Mouse (Mus musculus): Measurements from ENCODE around the gene Itga5. TPM values are rescaled to one million over a fixed set of nuclear protein-coding genes. Genes with fewer than 3 reads are reported as not detected.
A peak's percentile ranks its signal among the peaks of the same experiment; 100 is the strongest.
"Not testable (repeated sequence)": the region's sequence is repeated elsewhere in the genome, so short reads cannot be mapped to it uniquely, and the experiment has no call there.

The Itga5 gene
- total RNA-seq (2021) = 10 to 100 TPM; 46.1 to 47.1 TPM

DNA sequence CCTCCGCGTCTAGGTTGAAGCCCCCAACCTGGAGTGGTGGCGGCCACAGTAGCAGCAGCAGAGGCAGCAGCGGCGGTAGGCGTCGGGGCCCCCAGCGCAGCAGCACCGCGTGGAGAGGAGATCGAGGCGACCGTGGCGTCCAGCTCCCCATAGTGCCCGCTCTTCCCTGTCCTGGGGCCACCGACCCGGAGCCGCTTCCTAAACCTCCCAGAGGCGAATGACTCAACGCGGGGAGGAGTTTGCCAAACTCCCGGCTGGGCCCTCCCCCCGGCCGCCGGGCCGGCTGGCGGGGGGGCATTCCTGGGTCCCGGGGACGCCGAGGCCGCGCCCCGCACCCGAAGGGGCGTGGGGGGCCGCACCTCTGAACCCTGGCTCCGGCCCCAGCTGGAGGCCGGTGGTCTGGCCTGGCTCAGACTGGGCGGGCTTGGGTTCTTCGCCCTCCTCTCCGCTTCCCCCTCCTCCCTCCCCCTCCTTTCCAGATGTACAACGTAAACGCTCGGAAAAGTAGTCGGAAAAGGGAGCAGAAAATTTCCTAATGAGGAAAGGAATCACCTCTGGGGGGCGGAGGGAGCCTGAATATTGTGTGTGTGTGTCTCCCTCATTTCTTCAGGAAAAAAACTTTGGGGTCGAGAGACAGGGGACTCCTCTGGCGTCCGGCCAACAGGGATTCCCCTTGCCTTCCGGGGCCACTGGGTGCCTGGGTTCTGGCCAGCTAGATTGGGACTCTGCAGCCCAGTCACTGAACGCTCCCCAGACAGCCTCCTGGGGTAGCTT, at the start of gene Itga5:
Itga5 (minus strand) TSS at position 388 of the 774 bp plus-strand sequence.
- intact Hi-C loops (cut with DNase I) = loop anchor here (2.0 kb wide), 1 partner anchor 16 kb away; no protein-coding TSS in a partner anchor
- DNase-seq = peak; percentile 85 to 92

DNA sequence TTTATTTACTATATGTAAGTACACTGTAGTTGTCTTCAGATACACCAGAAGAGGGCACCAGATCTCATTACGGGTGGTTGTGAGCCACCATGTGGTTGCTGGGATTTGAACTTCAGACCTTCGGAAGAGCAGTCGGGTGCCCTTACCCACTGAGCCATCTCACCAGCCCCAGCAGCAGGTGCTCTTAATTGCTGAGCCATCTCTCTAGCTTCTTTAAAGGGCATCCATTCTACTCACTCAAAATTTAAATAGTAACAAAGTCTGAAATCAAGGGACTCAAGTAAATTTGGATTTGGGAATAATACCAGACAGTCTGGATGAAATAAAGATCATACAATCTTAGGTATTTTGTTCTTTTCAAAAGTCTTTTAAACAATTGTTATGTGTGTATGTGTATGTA, 39.0 kb upstream of the Itga5 start:
- DNase-seq; intact Hi-C loops (cut with DNase I): not testable (repeated sequence)

DNA sequence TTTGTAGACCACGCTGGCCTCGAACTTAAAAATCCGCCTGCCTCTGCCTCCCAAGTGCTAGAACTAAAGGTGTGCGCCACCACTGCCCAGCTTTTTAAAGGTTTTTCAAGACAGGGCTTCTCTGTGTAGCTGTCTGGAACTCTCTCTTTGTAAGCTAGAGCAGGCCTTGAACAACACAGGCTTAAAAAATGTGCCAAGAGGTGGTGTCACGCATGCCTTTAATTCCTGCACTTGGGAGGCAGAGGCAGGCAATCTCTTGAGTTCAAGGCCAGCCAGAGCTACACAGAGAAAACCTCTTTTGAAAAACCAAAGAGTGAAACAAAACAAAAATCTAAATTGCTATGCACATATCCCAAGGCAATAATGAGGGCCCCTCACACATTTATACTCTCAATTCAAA, 34.8 kb upstream of the Itga5 start:
- intact Hi-C loops (cut with DNase I) = no loop called here
- no peak for DNase-seq

DNA sequence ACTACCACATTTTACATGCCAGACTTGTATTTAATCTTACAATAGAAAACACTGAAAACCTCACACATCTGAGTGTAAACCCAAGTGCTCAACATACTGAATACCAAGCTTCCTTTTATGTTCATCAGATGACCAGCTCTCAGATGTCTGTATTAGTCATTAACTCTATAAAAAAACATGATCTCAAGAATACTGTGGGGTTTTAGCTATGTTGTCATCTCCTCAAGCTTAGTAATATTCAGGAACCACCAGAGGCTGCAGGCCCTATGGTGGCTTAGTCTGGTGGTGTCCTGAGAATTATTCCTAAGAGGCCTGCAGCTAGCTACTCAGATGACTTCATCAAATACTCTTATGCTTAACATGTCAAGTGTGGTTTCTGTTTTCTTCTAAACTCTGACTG, 27.0 kb upstream of the Itga5 start:
- intact Hi-C loops (cut with DNase I) = no loop called here
- no peak for DNase-seq

DNA sequence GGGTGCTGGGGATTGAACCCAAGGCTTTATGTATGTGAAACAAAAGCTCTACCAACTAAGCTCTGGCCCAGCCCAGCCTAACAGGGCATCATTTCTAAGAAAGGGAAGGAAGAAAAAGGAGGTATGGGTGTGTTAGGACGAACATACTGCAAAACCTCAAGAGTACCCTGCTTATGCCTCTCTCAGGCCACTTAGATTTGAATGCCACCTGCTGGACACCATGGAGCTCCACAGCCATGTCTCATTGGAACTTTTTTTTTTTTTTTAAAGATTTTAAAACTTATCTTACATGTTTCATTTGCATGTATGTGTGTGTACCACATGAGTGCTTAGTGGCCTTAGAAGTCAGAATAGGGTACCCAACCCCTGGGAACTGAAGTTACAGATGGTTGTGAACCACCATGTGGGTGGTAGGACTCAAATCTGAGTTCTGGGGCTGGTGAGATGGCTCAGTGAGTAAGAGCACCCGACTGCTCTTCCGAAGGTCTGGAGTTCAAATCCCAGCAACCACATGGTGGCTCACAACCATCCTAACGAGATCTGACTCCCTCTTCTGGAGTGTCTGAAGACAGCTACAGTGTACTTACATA, 22.1 kb upstream of the Itga5 start:
- intact Hi-C loops (cut with DNase I) = loop anchor here (1.0 to 2.0 kb wide), 3 partner anchors 24 to 41 kb away; no protein-coding TSS in a partner anchor
- peak in 1 of 2 experiments; percentile 37 for DNase-seq

DNA sequence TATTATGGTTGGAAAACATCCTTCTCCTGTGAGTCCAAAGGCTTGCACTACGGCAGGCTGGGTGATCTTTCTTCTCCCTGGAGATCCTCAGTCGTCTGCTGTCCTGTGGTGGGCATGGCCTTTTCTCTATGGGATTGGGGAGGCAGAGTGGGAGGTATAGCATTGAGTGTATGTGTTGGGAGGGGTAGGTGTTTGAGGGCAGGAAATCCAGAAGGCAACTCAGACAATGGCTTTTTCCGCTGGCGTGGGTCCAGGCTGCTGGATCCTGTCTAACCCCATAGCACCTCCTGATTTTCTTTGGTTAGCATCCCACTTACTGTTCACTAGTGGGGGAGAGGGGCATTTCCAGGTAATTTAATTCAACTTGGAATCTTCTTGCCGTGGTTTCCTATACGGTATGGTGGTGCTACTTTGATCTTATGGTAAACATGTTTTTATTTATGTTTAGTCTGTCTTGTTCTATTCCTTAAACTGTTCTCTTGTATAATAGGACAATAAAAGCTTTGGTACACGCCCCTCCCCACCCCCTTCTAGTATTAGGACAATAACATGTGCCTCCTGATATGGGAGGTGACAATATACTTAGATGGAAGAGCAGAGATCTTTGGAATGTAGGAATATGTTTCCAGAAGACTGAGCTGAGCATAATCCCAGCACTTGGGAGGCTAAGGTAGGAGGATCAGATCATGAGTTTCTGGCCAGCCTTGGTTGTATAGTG, 17.4 kb upstream of the Itga5 start:
- peak; percentile 73 to 80 for DNase-seq
- intact Hi-C loops (cut with DNase I) = loop anchor here (2.0 kb wide), 1 partner anchor 17 kb away; the partner anchor contains the start of gene Itga5

DNA sequence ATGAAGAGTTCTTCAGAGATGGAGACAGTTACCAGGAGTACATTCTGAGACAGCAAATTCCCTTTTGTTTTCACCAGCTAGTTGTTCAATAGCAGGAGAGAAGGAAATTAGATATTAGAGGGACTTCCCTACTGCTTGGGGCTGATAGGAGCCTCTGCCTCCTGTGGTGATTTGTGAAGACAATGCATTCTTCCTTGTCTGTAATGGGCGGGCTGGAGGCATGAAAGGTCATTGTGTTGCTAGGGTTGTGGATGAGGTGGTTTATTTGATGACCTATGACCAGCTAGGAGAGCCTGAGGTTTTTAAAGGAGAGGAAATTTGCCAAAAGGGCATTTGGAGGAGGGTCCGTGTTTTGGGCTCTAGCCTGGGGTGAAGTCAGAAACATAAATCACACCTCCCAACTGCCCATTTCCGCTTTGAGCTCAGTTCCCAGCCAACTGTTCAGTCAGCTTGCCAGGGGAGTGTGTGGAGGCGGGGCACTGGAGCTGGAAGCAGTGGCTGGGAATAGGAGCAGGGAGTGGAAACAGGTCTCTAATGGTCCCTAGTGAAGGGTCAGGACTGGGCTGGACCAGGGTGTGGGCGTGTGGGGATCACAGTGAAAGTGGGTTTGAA, 16.3 kb upstream of the Itga5 start:
- intact Hi-C loops (cut with DNase I) = loop anchor here (2.0 kb wide), 1 partner anchor 16 kb away; the partner anchor contains the start of gene Itga5
- DNase-seq = peak; percentile 74 to 78

DNA sequence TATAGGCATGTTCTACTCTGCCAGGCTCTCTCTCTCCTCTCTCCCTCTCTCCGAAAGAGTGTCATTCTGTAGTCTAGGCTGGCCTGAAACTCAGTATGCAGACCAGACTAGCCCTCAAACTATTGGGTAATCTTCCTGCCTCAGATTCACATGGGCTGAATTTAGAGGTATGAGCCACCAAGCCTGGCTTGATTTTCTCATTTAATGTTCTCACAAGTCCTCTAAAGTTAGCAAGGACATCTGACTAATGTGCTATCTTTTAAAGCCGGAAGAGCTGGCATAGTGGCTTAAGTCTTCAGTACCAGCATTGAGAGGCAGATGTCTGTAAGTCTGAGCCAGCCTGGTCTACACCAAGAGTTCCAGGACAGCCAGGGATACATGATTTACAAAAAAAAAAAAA, 15.5 kb upstream of the Itga5 start:
- intact Hi-C loops (cut with DNase I) = loop anchor here (2.0 kb wide), 1 partner anchor 15 kb away; the partner anchor contains the start of gene Itga5
- DNase-seq = no peak

DNA sequence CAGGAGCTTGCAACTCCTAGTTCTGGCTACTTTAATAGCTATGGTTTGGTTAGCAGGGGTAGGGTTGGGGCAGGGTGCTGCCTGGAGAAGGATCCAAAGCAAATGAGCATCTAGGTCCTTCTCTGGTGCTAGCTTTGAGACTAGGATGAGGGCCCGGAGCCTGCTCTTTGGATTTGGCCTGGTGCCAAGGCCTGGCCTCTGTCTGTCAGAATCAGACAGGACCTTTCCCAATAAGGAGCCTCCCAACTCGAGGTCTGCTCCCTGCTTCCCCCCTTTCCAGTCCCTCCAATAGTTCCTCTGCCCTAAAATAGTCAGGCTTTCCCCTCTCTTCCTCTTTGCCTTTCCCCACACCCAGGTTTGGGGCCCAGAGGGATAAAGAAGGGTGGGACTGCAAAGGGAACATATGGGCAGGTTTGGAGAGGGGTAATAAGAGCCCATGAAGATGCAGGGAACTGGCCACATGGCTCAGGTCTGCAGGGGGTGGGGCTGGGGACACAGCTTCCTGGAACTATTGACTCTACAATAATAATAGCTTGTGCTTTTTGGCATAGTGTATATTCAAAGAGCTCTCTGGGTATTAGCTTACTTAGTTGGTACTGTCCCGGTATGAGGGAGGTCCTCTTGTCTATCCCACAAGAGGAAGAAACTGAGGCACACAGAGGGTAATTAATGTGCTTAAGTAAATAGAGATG, 12.2 kb upstream of the Itga5 start:
- intact Hi-C loops (cut with DNase I) = no loop called here
- peak; percentile 40 to 43 for DNase-seq

DNA sequence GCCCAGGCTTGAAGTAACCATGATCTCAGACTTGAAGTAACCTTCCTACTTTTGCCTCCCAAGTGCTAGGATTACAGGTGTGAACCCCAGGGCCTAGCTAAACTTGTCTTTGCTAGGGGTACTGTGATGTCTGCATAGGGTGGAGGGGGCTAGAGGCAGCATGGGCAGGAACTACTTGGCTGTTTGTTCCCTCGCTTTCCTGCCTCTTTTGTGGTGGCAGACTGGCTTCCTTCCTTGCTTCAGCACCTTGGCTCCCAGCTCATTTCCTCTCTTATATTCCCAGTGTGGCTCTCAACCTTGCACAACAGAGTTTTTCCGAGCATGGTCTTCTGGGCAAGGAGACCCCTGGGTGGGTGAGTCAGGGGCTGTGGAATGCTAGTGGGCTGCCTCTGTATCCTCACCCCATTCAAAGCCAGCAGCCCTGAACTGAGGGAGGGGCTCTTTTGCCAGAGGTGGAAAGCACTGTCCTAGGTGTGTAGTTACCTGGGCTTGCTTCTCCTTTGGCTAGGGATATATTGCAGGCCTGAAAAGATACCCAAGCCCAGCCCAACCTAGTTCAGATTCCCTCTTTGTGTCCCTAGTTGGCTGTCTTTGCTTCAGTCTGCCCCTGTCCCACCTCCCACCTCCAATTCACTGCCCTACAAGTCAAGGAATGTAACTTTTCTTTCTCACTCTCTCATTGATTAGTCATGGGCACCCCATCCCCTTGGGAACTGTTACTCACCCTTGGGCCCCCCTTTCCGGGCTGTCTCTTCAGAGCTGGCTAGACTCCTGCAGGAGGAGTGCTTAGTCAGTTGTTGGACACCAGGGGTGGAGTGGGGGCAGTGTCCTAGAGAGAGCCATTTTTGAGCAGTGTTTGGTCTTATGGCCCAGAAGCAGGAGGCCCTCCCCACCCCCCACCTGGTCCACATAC, 11.4 kb upstream of the Itga5 start:
- DNase-seq = peak in 1 of 2 experiments; percentile 4
- intact Hi-C loops (cut with DNase I) = no loop called here

DNA sequence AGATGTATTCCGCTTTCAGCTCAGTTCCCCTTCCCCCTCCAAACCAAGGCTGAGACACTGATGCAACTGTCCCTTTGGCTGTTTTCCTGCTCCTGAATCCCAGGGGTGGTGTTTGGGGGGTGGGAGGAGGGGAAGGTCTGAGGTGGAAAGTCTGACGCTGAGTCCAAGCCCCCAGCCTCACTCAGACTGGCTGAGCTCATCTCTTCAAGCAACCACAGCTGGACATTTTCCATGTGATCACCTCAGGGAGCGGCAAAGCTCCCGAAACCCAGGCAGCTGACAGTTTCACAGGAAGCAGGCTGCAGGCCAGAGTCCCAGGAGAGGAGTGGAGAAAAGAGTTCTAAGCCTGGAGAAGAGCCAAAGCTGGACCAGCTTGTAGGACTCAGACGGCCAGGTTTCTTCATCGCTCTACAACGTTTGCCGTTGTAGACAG, 10.3 kb upstream of the Itga5 start:
- intact Hi-C loops (cut with DNase I) = no loop called here
- DNase-seq = peak in 1 of 2 experiments; percentile 71

DNA sequence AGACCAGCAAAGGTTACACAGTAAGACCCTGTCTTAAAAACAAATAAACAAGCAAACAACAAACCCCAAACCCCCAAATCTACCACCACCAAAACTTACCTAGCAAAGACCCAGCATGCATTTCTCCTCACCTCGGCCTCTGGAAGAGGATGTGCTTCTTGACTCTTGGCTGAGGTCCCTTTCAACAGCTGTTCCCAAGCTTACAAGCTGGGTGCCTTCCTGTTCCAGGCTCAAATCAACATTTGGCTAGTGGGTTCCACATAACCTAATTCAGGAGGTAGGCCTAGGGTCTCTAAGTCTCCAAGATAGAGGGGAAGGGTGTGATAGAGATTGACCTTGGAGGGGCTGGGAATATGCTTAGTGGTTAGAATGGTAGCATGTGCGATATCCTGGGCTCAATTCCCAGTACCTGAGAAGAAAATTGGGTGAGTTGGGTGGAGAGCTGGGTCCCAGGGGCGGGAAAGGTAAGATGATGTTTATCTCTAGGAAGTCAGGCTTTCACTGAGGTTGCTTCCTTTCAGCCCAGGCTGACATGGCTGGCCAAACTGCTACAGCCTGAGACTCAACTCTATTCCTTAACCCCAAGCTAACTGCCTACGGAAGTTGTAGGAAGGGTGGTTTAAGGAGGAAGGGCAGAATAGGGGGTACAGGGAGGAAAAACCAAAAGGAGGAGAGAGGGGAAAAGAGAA, 8.7 kb upstream of the Itga5 start:
- peak in 1 of 2 experiments; percentile 47 for DNase-seq
- intact Hi-C loops (cut with DNase I) = no loop called here

DNA sequence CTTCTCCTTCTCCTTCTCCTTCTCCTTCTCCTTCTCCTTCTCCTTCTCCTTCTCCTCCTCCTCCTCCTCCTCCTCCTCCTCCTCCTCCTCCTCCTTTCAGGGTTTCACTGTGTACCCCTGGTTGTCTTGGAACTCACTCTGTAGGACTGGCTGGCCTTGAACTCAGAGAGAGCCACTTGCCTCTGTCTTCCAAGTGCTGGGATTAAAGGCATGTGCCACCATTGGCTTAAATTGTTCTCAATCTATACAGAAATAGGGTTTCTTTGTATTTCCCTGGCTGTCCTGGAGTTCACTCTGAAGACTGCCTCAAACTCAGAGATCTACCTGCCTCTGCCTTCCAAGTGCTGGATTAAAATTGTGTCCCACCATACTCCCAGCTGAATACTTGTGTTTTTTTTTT, 5.9 kb upstream of the Itga5 start:
- intact Hi-C loops (cut with DNase I) = no loop called here
- no peak for DNase-seq

DNA sequence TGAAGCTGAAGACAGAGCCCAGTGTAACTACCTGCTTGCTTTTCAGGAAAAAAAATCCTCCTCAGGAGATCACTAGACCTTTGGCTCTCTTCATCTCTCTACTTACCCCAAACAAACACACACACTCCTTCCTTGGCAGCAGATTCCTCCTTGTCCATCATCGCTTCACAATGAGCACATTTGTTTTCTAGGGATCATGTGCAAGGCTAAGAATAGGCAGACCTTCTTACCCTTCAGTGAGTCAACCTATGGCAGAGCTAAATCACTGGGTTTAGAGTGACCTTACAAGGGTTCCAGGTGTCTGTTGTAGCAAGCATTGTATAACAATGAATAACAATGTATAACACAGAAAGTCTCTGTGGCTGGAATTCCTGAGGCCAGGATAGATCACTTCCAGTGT, 5.2 kb upstream of the Itga5 start:
- intact Hi-C loops (cut with DNase I) = no loop called here
- DNase-seq = peak in 1 of 2 experiments; percentile 21

DNA sequence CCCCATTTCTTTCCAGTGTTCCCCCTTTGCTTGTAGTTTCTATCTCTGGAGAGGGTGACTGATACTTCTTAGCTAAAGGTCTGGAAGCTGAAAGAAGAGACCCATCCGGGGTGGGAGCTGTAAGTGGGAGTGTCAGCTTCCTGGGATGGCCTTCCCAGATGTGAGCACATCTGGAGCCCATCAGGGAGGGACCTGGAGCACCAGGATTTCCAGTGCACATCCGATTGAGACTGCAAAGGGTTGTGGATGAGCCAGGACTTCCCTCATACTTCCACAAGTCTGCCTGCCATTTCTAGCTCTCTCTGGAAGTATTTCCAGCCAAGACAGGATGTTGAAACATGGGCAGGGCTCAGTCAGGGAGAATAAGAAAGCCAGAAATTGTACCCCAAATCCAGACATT, 4.6 kb upstream of the Itga5 start:
- intact Hi-C loops (cut with DNase I) = no loop called here

DNA sequence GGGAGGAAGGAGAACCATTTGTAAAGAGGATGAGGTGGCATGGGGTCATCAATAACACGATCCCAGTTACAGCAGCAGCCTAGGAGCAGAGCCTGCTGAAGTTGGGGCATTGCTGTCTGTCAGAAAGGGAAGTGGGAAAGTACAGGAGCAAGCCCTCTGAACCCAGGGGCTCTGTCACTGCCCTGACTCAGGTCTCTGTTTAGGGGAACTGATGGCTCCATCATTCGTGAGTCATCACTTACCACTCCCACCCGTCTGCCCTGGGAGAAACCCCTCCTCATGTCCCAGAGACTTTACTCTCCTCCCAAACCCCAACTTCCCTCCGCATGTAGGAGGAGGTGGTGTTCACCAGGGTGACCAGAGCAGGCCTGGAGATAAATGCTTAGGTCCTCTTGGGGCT, 3.9 kb upstream of the Itga5 start:
- intact Hi-C loops (cut with DNase I) = no loop called here
- DNase-seq = peak in 1 of 2 experiments; percentile 28

More for the DNA sequence above, 4.6 kb upstream of the Itga5 start:
- peak in 1 of 2 experiments; percentile 36 for DNase-seq

DNA sequence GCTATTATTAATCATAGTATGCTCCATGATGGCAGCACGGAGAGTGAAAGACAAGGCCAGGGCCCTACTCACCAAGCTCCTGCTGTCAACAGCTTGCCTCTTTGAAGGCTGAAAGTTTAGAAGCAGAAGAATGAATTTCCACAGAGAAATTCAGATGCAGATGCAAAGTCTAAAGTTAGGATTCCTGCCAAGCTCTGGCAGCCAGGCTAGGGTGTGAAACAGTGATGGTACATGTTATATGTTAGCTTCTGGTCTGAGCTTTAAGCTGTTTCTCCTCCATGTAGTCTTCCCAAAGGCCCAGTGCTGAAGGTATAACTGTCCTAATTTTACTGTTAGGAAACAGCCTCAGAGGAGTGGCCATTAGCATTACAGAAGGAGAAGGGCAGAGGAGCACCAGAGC, 2.6 kb upstream of the Itga5 start:
- intact Hi-C loops (cut with DNase I) = no loop called here
- DNase-seq = no peak

DNA sequence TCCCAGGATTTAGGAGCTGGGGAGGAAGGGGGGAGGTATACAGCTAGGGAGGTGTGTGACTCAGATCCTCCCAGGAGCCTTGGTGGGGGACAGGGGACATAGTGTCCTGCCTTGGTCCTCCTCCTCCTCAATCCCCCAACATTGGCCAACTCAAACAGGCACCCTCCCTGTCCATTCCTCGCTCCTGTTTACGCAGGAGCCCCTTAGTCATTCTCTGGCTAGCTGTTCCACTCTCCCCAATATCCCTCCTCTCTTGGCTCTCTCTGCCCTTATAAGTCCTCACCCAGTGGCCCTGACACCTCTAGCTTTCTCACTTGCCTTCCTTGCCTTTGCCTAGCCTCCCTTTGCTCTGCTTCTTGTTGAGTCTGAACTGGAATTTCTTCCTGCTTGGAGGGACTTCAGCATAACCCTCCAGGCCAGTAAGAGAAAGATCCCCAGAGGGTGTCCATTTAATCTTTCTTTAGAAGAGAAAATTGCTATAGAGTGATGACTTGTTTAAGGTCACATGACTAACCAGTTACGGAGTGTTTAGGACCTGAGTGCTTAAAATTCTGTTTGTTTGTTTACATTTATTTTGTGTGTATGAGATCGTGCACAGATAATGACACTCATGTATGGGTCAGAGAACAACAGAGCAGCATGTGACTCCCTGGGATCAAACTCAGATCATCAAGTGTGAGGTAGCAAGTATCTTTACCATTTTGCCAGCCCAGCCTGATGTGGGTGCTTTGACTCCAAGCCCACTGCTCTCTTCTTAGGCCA, 1.8 kb upstream of the Itga5 start:
- intact Hi-C loops (cut with DNase I) = no loop called here
- DNase-seq = no peak
